Mouse (Mus musculus): ENCODE measurements around the gene Gsg1. TPM values are rescaled to one million over a fixed set of nuclear protein-coding genes. Genes with fewer than 3 reads are reported as not detected.

Gene Gsg1
- total and polyA plus RNA-seq, 3 experiments = not detected

DNA sequence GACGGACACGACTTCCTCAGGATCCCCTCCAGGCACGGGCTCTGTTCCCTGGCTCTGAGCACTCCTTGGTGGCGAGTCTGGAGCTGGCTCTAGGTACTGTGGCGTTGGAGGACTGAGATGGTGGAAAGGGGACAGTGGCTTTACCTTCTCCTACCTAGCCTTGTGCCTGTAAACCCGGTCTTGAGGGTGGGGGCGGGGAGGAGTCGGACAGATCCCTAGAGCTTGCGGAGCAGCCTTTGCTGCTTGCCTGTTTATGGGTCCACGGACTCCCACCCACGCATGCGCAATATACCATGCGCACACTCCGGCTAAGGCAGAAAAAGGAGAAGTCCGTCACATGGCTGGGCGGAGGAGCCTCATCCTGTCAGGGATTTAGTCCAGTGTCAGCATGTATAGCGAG, 42.1 kb upstream of the Gsg1 start:
- Histone ChIP-seq H3K9me3 (replicated peaks; ENCODE audit: insufficient read depth, low read length) (no peaks in the 10 kb centered on the region), H3K4me3 (ENCODE audit: control insufficient read depth in 1 of 2, insufficient read depth in 1 of 2, low read depth in 2 of 2, low read length in 2 of 2) (peak overlapping the region; percentile 39 to 66; a peak in 3 of 4 replicates), H3K36me3 (ENCODE audit: control insufficient read depth in 1 of 2, insufficient read depth in 2 of 2, low read length in 2 of 2) (peaks cover 0 to 4% of the 10 kb centered on the region in 2 experiments; a peak in 1 of 4 replicates), H3K27me3 (ENCODE audit: control insufficient read depth in 1 of 2, insufficient read depth in 2 of 2, low read length in 2 of 2) (peaks cover 0 to 3% of the 10 kb centered on the region in 2 experiments; a peak in 1 of 4 replicates), H3K4me1 (ENCODE audit: control insufficient read depth in 1 of 2, insufficient read depth in 2 of 2, low read length in 2 of 2) (peaks cover 0 to 6% of the 10 kb centered on the region in 2 experiments; a peak in 1 of 4 replicates), H3K9ac (ENCODE audit: control insufficient read depth, low read depth, low read length, poor library complexity, severe bottlenecking) (peak overlapping the region; percentile 71), H3K27ac (ENCODE audit: control insufficient read depth, low read depth, low read length) (no peak overlapping the region), H3K79me2 (ENCODE audit: control insufficient read depth, insufficient read depth, low read length, poor library complexity) (no peaks in the 10 kb centered on the region; the same call in 1 of the 2 replicates)
- peak; percentile 90 for DNase-seq (ENCODE audit: low read depth, low spot score)
- TF ChIP-seq EP300 (IDR thresholded peaks at IDR 0.05; ENCODE audit: low read depth in 1 of 2, low read length in 2 of 2) = no peak
- TF ChIP-seq TCF12 (IDR thresholded peaks at IDR 0.05; ENCODE audit: low read depth, low read length) = no peak
- TF ChIP-seq CHD2 (IDR thresholded peaks at IDR 0.05; ENCODE audit: low read length) = no peak
- TF ChIP-seq MYB (IDR thresholded peaks at IDR 0.05; ENCODE audit: low read depth, low read length) = no peak
- peak; percentile 86 for TF ChIP-seq USF1 (IDR thresholded peaks at IDR 0.05; ENCODE audit: low read depth, low read length)
- TF ChIP-seq BHLHE40 (IDR thresholded peaks at IDR 0.05; ENCODE audit: borderline replicate concordance, low read depth, low read length) = no peak
- no peak for TF ChIP-seq UBTF (IDR thresholded peaks at IDR 0.05; ENCODE audit: borderline replicate concordance, insufficient read depth, low read depth, low read length)
- no peak for TF ChIP-seq ZKSCAN1 (IDR thresholded peaks at IDR 0.05; ENCODE audit: low read depth, low read length)
- TF ChIP-seq MYC (IDR thresholded peaks at IDR 0.05; ENCODE audit: low read depth, low read length) = peak; percentile 91
- 0 out of 2 replicates have a peak, but pooled peaks have one; percentile 18 for TF ChIP-seq TBP (IDR thresholded peaks at IDR 0.05; ENCODE audit: low read depth, low read length)
- TF ChIP-seq ETS1 (IDR thresholded peaks at IDR 0.05; ENCODE audit: low read depth, low read length) = no peak
- TF ChIP-seq HCFC1 (IDR thresholded peaks at IDR 0.05; ENCODE audit: low read depth, low read length) = no peak
- TF ChIP-seq ELF1 (IDR thresholded peaks at IDR 0.05; ENCODE audit: low read depth, low read length) = no peak
- TF ChIP-seq GATA1 (IDR thresholded peaks at IDR 0.05; ENCODE audit: low read depth, low read length) = no peak
- TF ChIP-seq ZMIZ1 (IDR thresholded peaks at IDR 0.05; ENCODE audit: low read depth, low read length) = no peak
- 0 out of 4 replicates have a peak, but pooled peaks of 1 of the 2 experiments have one; percentile 17 for TF ChIP-seq USF2 (IDR thresholded peaks at IDR 0.05; ENCODE audit: borderline replicate concordance in 1 of 2, insufficient read depth in 1 of 2, low read depth in 1 of 2, low read length in 2 of 2)
- no peak for TF ChIP-seq MEF2A (IDR thresholded peaks at IDR 0.05; ENCODE audit: extremely low read depth, insufficient replicate concordance, low read depth, low read length, poor library complexity, severe bottlenecking)
- no peak for TF ChIP-seq JUND (IDR thresholded peaks at IDR 0.05; ENCODE audit: low read depth, low read length)
- TF ChIP-seq POLR2A (IDR thresholded peaks at IDR 0.05; ENCODE audit: control insufficient read depth in 1 of 2, insufficient read depth in 1 of 2, low read depth in 1 of 2, low read length in 2 of 2, poor library complexity in 1 of 2) = peak in 1 of 2 experiments; percentile 54; a peak in 2 of 4 replicates
- TF ChIP-seq TAL1 (IDR thresholded peaks at IDR 0.05; ENCODE audit: low read length) = no peak
- TF ChIP-seq NELFE (IDR thresholded peaks at IDR 0.05; ENCODE audit: low read depth, low read length) = peak; percentile 54
- peak; percentile 84 for TF ChIP-seq NRF1 (IDR thresholded peaks at IDR 0.05; ENCODE audit: insufficient read depth, low read depth, low read length, poor library complexity, severe bottlenecking)
- TF ChIP-seq ZC3H11A (IDR thresholded peaks at IDR 0.05; ENCODE audit: low read depth, low read length) = no peak
- no peak for TF ChIP-seq MAFK (IDR thresholded peaks at IDR 0.05; ENCODE audit: borderline replicate concordance, low read depth, low read length)
- TF ChIP-seq SIN3A (IDR thresholded peaks at IDR 0.05; ENCODE audit: low read length) = peak; percentile 40; the same call in 1 of the 2 replicates
- no peak for TF ChIP-seq E2F4 (IDR thresholded peaks at IDR 0.05; ENCODE audit: borderline replicate concordance, low read depth, low read length)
- no peak for TF ChIP-seq KAT2A (conservative IDR thresholded peaks at IDR 0.05; ENCODE audit: low read depth, low read length)
- 0 out of 2 replicates have a peak, but pooled peaks have one; percentile 16 for TF ChIP-seq RCOR1 (IDR thresholded peaks at IDR 0.05; ENCODE audit: low read depth, low read length)
- TF ChIP-seq ZNF384 (IDR thresholded peaks at IDR 0.05; ENCODE audit: low read depth, low read length) = no peak
- no peak for TF ChIP-seq RAD21 (IDR thresholded peaks at IDR 0.05; ENCODE audit: low read depth, low read length)
- no peak for TF ChIP-seq CHD1 (IDR thresholded peaks at IDR 0.05; ENCODE audit: low read depth, low read length)
- TF ChIP-seq POLR2AphosphoS2 (IDR thresholded peaks at IDR 0.05; ENCODE audit: low read length) = no peak
- peak; percentile 80 for TF ChIP-seq MXI1 (IDR thresholded peaks at IDR 0.05; ENCODE audit: low read depth, low read length)
- no peak for TF ChIP-seq CTCF (IDR thresholded peaks at IDR 0.05 in 2 of 3, conservative IDR thresholded peaks at IDR 0.05 in 1 of 3; ENCODE audit: control insufficient read depth in 1 of 3, insufficient read depth in 1 of 3, low read depth in 2 of 3, low read length in 3 of 3, poor library complexity in 1 of 3, severe bottlenecking in 1 of 3)
- TF ChIP-seq MAX (IDR thresholded peaks at IDR 0.05; ENCODE audit: low read length) = peak; percentile 93
- no peak for TF ChIP-seq SMC3 (IDR thresholded peaks at IDR 0.05; ENCODE audit: low read depth, low read length)
- TF ChIP-seq MAZ (IDR thresholded peaks at IDR 0.05; ENCODE audit: low read depth, low read length) = no peak

Data from MEL (cell line).